Mouse (Mus musculus) spleen, adult 2 months (tissue): ENCODE results near the gene Arhgap20.

ENCODE experiments used
- CTCF ChIP-seq: fragments of 200-500 bp; IDR thresholded peaks from 2 replicates; pipeline ENCODE4 v1.5.1; 2011; ENCODE audit warnings: mild to moderate bottlenecking, inconsistent platforms; ENCODE audit not compliant: insufficient read depth, insufficient read length, insufficient replicate concordance; ENCODE audit errors: extremely low read depth
- POLR2A ChIP-seq: fragments of 200-500 bp; IDR thresholded peaks from 2 replicates; pipeline ENCODE4 v1.6.1; 2011; ENCODE audit warnings: low read depth, low read length, inconsistent platforms

DNA sequence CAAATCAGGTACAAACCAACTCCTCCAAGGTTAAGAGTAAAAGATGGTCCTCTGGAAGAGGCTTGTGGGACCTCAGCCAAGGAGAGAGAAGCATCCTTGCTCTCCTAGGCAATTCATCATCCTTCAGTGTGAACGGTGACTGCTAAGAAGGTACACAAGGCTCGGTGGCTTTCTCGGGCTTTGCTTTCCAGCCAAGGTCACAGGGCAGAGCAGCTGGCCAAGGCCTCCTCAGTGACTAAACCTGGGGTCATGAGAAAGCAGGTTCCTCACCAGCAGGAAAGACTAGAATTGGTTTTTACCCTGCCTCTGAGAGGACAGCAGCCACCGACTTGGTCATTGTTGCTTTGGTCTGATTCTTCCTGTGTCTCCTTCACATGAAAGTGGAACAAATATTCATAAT, 116.7 kb downstream of the Arhgap20 start:
- TF ChIP-seq POLR2A (no peak), CTCF (no peak)
